Mouse (Mus musculus): ENCODE results near the gene Ttyh2. TPM values are rescaled to one million over a fixed set of nuclear protein-coding genes. Genes with fewer than 3 reads are reported as not detected.

The Ttyh2 gene
- total and polyA plus RNA-seq, 2 experiments: 25.6 to 66.9 TPM

DNA sequence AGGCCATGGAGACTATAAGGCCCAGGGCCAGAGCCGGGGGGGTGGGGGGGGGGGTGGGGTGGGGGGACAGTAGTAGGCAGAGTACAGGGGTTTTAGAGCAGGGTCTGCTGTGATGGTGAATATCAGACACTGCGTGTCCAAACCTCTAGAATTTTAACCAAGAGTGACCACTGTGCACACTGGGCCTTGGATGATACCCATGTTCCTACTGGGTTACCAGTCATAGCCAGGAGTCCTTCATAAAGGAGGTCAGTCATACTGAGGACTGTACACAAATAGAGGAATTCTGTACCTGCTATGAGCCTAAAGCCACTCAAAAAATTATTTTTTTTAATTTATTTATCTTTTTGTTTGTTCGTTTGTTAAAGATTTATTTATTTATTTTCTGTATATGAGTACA lies 13.5 kb downstream of the Ttyh2 start:
- Histone ChIP-seq H3K79me2 (ENCODE audit: control insufficient read depth, insufficient read depth, low read length) (peaks cover 16% of the 10 kb centered on the region), H3K27ac (replicated peaks; ENCODE audit: insufficient read depth, low read depth, low read length) (no peak overlapping the region), H3K4me1 (ENCODE audit: control insufficient read depth, insufficient read depth, low read length) (peaks cover 23% of the 10 kb centered on the region), H3K4me3 (ENCODE audit: insufficient read depth, low read depth, low read length) (no peak overlapping the region), H3K9ac (ENCODE audit: low read depth, low read length) (no peak overlapping the region), H3K27me3 (ENCODE audit: control insufficient read depth, insufficient read depth, low read length) (no peaks in the 10 kb centered on the region), H3K36me3 (ENCODE audit: control insufficient read depth, insufficient read depth, low read length) (peaks cover 3% of the 10 kb centered on the region; the same call in 1 of the 2 replicates)
- DNase-seq (ENCODE audit: extremely low read depth, low read depth, low spot score): no peak
- 99% methylated on average over 2 of the region's 3 CpGs for WGBS
- no peak for TF ChIP-seq POLR2A (IDR thresholded peaks at IDR 0.05; ENCODE audit: extremely low read depth, insufficient read depth, low read length)
- TF ChIP-seq CTCF (IDR thresholded peaks at IDR 0.05; ENCODE audit: low read depth, low read length): no peak

DNA sequence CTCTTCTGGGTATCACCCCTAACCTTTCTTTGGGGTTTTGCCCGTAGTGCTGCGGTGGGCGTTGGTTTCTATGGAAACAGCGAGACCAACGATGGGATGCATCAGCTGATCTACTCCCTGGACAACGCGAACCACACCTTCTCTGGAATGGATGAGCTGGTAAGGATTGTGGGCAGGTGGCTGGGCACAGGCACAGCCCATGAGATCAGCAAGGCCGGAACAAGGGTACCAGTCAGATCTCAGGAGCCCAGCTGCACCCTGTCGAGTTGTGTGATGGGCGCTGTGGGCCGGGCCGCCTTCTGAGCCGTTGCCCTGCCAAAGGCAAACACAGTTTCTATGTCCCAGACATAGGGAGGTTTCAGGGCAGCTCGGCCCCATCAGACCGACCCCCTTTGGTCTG lies 15.0 kb downstream of the Ttyh2 start:
- peaks cover 13% of the 10 kb centered on the region for H3K79me2 ChIP-seq (ENCODE audit: control insufficient read depth, insufficient read depth, low read length)
- DNase-seq (ENCODE audit: extremely low read depth, low read depth, low spot score): no peak
- no peaks in the 10 kb centered on the region for H3K27me3 ChIP-seq (ENCODE audit: control insufficient read depth, insufficient read depth, low read length)
- H3K36me3 ChIP-seq (ENCODE audit: control insufficient read depth, insufficient read depth, low read length): peaks cover 9% of the 10 kb centered on the region; the same call in 1 of the 2 replicates
- peaks cover 12% of the 10 kb centered on the region for H3K4me1 ChIP-seq (ENCODE audit: control insufficient read depth, insufficient read depth, low read length)
- TF ChIP-seq CTCF (IDR thresholded peaks at IDR 0.05; ENCODE audit: low read depth, low read length): no peak
- TF ChIP-seq POLR2A (IDR thresholded peaks at IDR 0.05; ENCODE audit: extremely low read depth, insufficient read depth, low read length): no peak
- H3K27ac ChIP-seq (replicated peaks; ENCODE audit: insufficient read depth, low read depth, low read length): no peak overlapping the region
- no peak overlapping the region for H3K9ac ChIP-seq (ENCODE audit: low read depth, low read length)
- 93% methylated on average over 15 of the region's 15 CpGs for WGBS
- no peak overlapping the region for H3K4me3 ChIP-seq (ENCODE audit: insufficient read depth, low read depth, low read length)

- Histone ChIP-seq H3K4me1 (ENCODE audit: control insufficient read depth, insufficient read depth, low read length) (peaks cover 6% of the 10 kb centered on the region), H3K79me2 (ENCODE audit: control insufficient read depth, insufficient read depth, low read length) (no peaks in the 10 kb centered on the region), H3K27ac (replicated peaks; ENCODE audit: insufficient read depth, low read depth, low read length) (no peak overlapping the region), H3K27me3 (ENCODE audit: control insufficient read depth, insufficient read depth, low read length) (no peaks in the 10 kb centered on the region), H3K4me3 (ENCODE audit: insufficient read depth, low read depth, low read length) (no peak overlapping the region), H3K36me3 (ENCODE audit: control insufficient read depth, insufficient read depth, low read length) (peaks cover 11% of the 10 kb centered on the region; the same call in 1 of the 2 replicates), H3K9ac (ENCODE audit: low read depth, low read length) (no peak overlapping the region)
- TF ChIP-seq CTCF (IDR thresholded peaks at IDR 0.05; ENCODE audit: low read depth, low read length) (no peak), POLR2A (IDR thresholded peaks at IDR 0.05; ENCODE audit: extremely low read depth, insufficient read depth, low read length) (no peak)
- WGBS: 74% methylated on average over 6 of the region's 6 CpGs
- DNase-seq (ENCODE audit: extremely low read depth, low read depth, low spot score): no peak
Observed at GRCm38 (mm10) chr11:114691454-114692182, 16.4 kb downstream of the Ttyh2 start.

GRCm38 (mm10) chr11:114692601-114693000 lies 17.4 kb downstream of the Ttyh2 start:
- Histone ChIP-seq H3K36me3 (ENCODE audit: control insufficient read depth, insufficient read depth, low read length) (peaks cover 16% of the 10 kb centered on the region; the same call in 1 of the 2 replicates), H3K4me3 (ENCODE audit: insufficient read depth, low read depth, low read length) (no peak overlapping the region), H3K79me2 (ENCODE audit: control insufficient read depth, insufficient read depth, low read length) (no peaks in the 10 kb centered on the region), H3K9ac (ENCODE audit: low read depth, low read length) (no peak overlapping the region), H3K4me1 (ENCODE audit: control insufficient read depth, insufficient read depth, low read length) (peaks cover 4% of the 10 kb centered on the region), H3K27ac (replicated peaks; ENCODE audit: insufficient read depth, low read depth, low read length) (no peak overlapping the region), H3K27me3 (ENCODE audit: control insufficient read depth, insufficient read depth, low read length) (no peaks in the 10 kb centered on the region)
- no peak for DNase-seq (ENCODE audit: extremely low read depth, low read depth, low spot score)
- WGBS: 77% methylated on average over 7 of the region's 7 CpGs
- no peak for TF ChIP-seq POLR2A (IDR thresholded peaks at IDR 0.05; ENCODE audit: extremely low read depth, insufficient read depth, low read length)
- no peak for TF ChIP-seq CTCF (IDR thresholded peaks at IDR 0.05; ENCODE audit: low read depth, low read length)

DNA sequence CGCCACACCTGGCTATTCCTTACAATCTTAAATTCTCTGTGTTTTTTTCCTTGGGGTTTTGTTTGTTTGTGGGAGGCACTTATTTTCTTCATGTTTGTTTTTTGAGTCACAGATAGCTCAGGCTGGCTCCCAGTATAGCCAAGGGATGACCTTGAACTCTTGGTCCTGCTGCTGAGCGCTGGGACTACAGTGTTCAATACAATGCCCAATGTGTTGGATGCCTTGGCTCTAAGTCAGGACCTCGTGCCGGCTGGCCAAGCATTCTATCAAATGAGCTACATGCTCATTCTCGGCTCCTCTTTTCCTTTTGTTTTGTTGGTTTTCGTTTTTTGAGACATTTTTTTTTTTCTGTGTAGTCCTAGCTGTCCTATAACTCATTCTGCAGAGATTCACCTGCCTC lies 18.2 kb downstream of the Ttyh2 start:
- H3K9ac ChIP-seq (ENCODE audit: low read depth, low read length): no peak overlapping the region
- 51% methylated on average over 6 of the region's 6 CpGs for whole genome bisulfite sequencing
- H3K27me3 ChIP-seq (ENCODE audit: control insufficient read depth, insufficient read depth, low read length): no peaks in the 10 kb centered on the region
- H3K4me1 ChIP-seq (ENCODE audit: control insufficient read depth, insufficient read depth, low read length): no peaks in the 10 kb centered on the region
- TF ChIP-seq POLR2A (IDR thresholded peaks at IDR 0.05; ENCODE audit: extremely low read depth, insufficient read depth, low read length) (no peak), CTCF (IDR thresholded peaks at IDR 0.05; ENCODE audit: low read depth, low read length) (no peak)
- H3K4me3 ChIP-seq (ENCODE audit: insufficient read depth, low read depth, low read length): no peak overlapping the region
- peak; percentile 72 for DNase-seq (ENCODE audit: extremely low read depth, low read depth, low spot score)
- H3K79me2 ChIP-seq (ENCODE audit: control insufficient read depth, insufficient read depth, low read length): no peaks in the 10 kb centered on the region
- peaks cover 19% of the 10 kb centered on the region for H3K36me3 ChIP-seq (ENCODE audit: control insufficient read depth, insufficient read depth, low read length)
- H3K27ac ChIP-seq (replicated peaks; ENCODE audit: insufficient read depth, low read depth, low read length): no peak overlapping the region

- WGBS: 92% methylated on average over 2 of the region's 2 CpGs
- Histone ChIP-seq H3K4me1 (ENCODE audit: control insufficient read depth, insufficient read depth, low read length) (no peaks in the 10 kb centered on the region), H3K27me3 (ENCODE audit: control insufficient read depth, insufficient read depth, low read length) (no peaks in the 10 kb centered on the region), H3K4me3 (ENCODE audit: insufficient read depth, low read depth, low read length) (no peak overlapping the region), H3K27ac (replicated peaks; ENCODE audit: insufficient read depth, low read depth, low read length) (no peak overlapping the region), H3K79me2 (ENCODE audit: control insufficient read depth, insufficient read depth, low read length) (no peaks in the 10 kb centered on the region), H3K36me3 (ENCODE audit: control insufficient read depth, insufficient read depth, low read length) (peaks cover 24% of the 10 kb centered on the region), H3K9ac (ENCODE audit: low read depth, low read length) (no peak overlapping the region)
- DNase-seq (ENCODE audit: extremely low read depth, low read depth, low spot score): no peak
- TF ChIP-seq POLR2A (IDR thresholded peaks at IDR 0.05; ENCODE audit: extremely low read depth, insufficient read depth, low read length) (no peak), CTCF (IDR thresholded peaks at IDR 0.05; ENCODE audit: low read depth, low read length) (no peak)
Observed at GRCm38 (mm10) chr11:114694451-114694850, 19.2 kb downstream of the Ttyh2 start.

All from liver, adult 2 months (tissue).